Mouse (Mus musculus): ENCODE measurements at regions not wholly inside any gene's neighbourhood (a gene's known extent, or its start where the extent isn't known, plus 50 kb on each side); places are given as distances from the start of the nearest gene placed in this dataset.

DNA sequence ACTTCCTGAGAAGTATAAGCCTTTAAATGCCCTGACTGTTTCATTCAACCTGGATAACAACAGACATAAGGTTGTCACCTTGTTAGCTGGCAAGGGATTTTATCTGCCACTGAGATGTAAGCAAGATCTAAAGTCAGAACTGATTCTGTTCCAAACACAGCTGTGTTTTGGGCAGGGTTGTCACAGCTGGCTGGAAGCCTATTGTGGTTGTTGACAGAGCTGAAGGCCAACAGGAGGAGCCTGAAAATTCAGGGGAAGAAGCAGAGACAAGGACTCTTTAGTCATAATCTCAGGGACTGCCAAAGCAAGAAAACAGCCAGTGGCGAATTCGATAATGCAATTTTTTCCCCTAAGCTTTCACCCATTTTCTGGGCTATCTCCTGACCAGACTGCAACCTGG is 118.5 kb upstream of the Sdr16c6 start:
- no peak for TF ChIP-seq CHD2 (IDR thresholded peaks at IDR 0.05; ENCODE audit: low read depth, low read length)
- no peak for TF ChIP-seq MAFK (IDR thresholded peaks at IDR 0.05; ENCODE audit: insufficient read depth, low read depth, low read length)
- no peak for TF ChIP-seq HCFC1 (IDR thresholded peaks at IDR 0.05; ENCODE audit: borderline replicate concordance, insufficient read depth, low read length)
- no peak for TF ChIP-seq ZC3H11A (IDR thresholded peaks at IDR 0.05; ENCODE audit: borderline replicate concordance, low read depth, low read length)

Data from ES-E14 (cell line).